Mouse (Mus musculus) heart, embryonic 14.5 days (tissue): ENCODE results near the gene Brinp2. TPM values are rescaled to one million over a fixed set of nuclear protein-coding genes. Genes with fewer than 3 reads are reported as not detected.

Experiments used
- ATAC-seq: fragments of 200-750 bp; cut with Nextera tagmentation; 2 replicates; pipeline ENCODE4 v1.8.0; 2017; ENCODE audit warnings: low read depth, moderate TSS enrichment; ENCODE audit not compliant: insufficient number of reproducible peaks, insufficient read depth, low FRiP score
- H3K27ac ChIP-seq, 2 experiments: fragments of 200-500 bp in 1 of 2; fragments of 300-500 bp in 1 of 2; sonication (generic) in 1 of 2; replicated peaks in 1 of 2; 2 replicates each; pipeline ENCODE4 v1.5.1; 2012 to 2014; ENCODE audit warnings: low read depth in 2 of 2, low read length in 2 of 2, control low read depth in 1 of 2, mild to moderate bottlenecking in 1 of 2, mixed read lengths in 1 of 2; ENCODE audit not compliant: control insufficient read depth in 1 of 2, insufficient read depth in 1 of 2
- H3K27me3 ChIP-seq: fragments of 300-500 bp; sonication (generic); 2 replicates; pipeline ENCODE4 v1.6.1; 2014; ENCODE audit warnings: mild to moderate bottlenecking, low read length, control low read depth; ENCODE audit not compliant: control insufficient read depth, insufficient read depth
- H3K36me3 ChIP-seq: fragments of 300-500 bp; sonication (generic); 2 replicates; pipeline ENCODE4 v1.6.1; 2014; ENCODE audit warnings: mild to moderate bottlenecking, control low read depth, low read length, mixed read lengths; ENCODE audit not compliant: control insufficient read depth, insufficient read depth
- H3K4me1 ChIP-seq, 2 experiments: fragments of 200-500 bp in 1 of 2; fragments of 300-500 bp in 1 of 2; sonication (generic) in 1 of 2; 2 replicates each; pipeline ENCODE4 v1.6.1; 2012 to 2014; ENCODE audit warnings: low read length in 2 of 2, control low read depth in 1 of 2, mixed read lengths in 1 of 2; ENCODE audit not compliant: control insufficient read depth in 2 of 2, insufficient read depth in 2 of 2
- H3K4me2 ChIP-seq: fragments of 300-500 bp; sonication (generic); 2 replicates; pipeline ENCODE4 v1.6.1; 2014; ENCODE audit warnings: mild to moderate bottlenecking, low read length
- H3K4me3 ChIP-seq, 2 experiments: fragments of 200-500 bp in 1 of 2; fragments of 300-500 bp in 1 of 2; sonication (generic) in 1 of 2; 2 replicates each; pipeline ENCODE4 v1.5.1; 2012 to 2014; ENCODE audit warnings: low read length in 2 of 2, mild to moderate bottlenecking in 2 of 2, control low read depth in 1 of 2, low read depth in 1 of 2, moderate library complexity in 1 of 2; ENCODE audit not compliant: control insufficient read depth in 1 of 2, insufficient read depth in 1 of 2
- H3K9ac ChIP-seq: fragments of 300-500 bp; sonication (generic); 2 replicates; pipeline ENCODE4 v1.6.1; 2014; ENCODE audit warnings: mild to moderate bottlenecking, low read length
- H3K9me3 ChIP-seq: fragments of 300-500 bp; sonication (generic); 2 replicates; pipeline ENCODE4 v1.6.1; 2016; ENCODE audit warnings: low read length, control low read depth; ENCODE audit not compliant: control insufficient read depth
- WGBS: fragments of 180-500 bp; shearing (Covaris S2); extraction: QIAGEN DNeasy Blood & Tissue Kit; methylation state at CpG from one replicate; pipeline ENCODE4 v1.1.7; 2014; 5-methylcytosine and 5-hydroxymethylcytosine counted together
- polyA plus RNA-seq: library from polyadenylated mRNA; unstranded; fragments of >200 nt; fragmentation: Nextera tagmentation; extraction: Ambion mirVana; gene quantifications from 2 replicates; pipeline ENCODE4 v1.2.1, GENCODE M21; 2014

The Brinp2 gene
- polyA plus RNA-seq, 1 experiment from 2014 or later: 0.42 TPM

- Histone ChIP-seq H3K4me3 (no peak overlapping the region), H3K27ac (no peak overlapping the region), H3K4me1 (no peaks in the 10 kb centered on the region), H3K27me3 (no peaks in the 10 kb centered on the region), H3K36me3 (no peaks in the 10 kb centered on the region), H3K9me3 (no peaks in the 10 kb centered on the region), H3K4me2 (no peak overlapping the region), H3K9ac (no peak overlapping the region)
- no peak for ATAC-seq
- 72% methylated on average over 2 of the region's 2 CpGs for whole genome bisulfite sequencing
Measured at GRCm38 (mm10) chr1:158239841-158240240, 116.3 kb downstream of the Brinp2 start.

GRCm38 (mm10) chr1:158238722-158239121 is 117.4 kb downstream of the Brinp2 start:
- WGBS: 50% methylated on average over 4 of the region's 4 CpGs
- Histone ChIP-seq H3K27me3 (no peaks in the 10 kb centered on the region), H3K27ac (no peak overlapping the region), H3K9ac (no peak overlapping the region), H3K9me3 (no peaks in the 10 kb centered on the region), H3K36me3 (no peaks in the 10 kb centered on the region), H3K4me1 (no peaks in the 10 kb centered on the region), H3K4me3 (no peak overlapping the region), H3K4me2 (no peak overlapping the region)
- ATAC-seq: no peak

- H3K9ac ChIP-seq: no peak overlapping the region
- ATAC-seq: no peak
- no peak overlapping the region for H3K4me3 ChIP-seq
- no peaks in the 10 kb centered on the region for H3K36me3 ChIP-seq
- H3K27me3 ChIP-seq: no peaks in the 10 kb centered on the region
- no peaks in the 10 kb centered on the region for H3K9me3 ChIP-seq
- 67% methylated on average over 9 of the region's 9 CpGs for WGBS
- no peak overlapping the region for H3K4me2 ChIP-seq
- no peak overlapping the region for H3K27ac ChIP-seq
- H3K4me1 ChIP-seq: no peaks in the 10 kb centered on the region
Measured at GRCm38 (mm10) chr1:158228687-158229224, 127.4 kb downstream of the Brinp2 start.

GRCm38 (mm10) chr1:158227239-158227638 is 128.9 kb downstream of the Brinp2 start:
- H3K4me2 ChIP-seq: no peak overlapping the region
- no peaks in the 10 kb centered on the region for H3K4me1 ChIP-seq
- 41% methylated on average over 2 of the region's 2 CpGs for WGBS
- H3K27ac ChIP-seq: no peak overlapping the region
- H3K9me3 ChIP-seq: no peaks in the 10 kb centered on the region
- H3K9ac ChIP-seq: no peak overlapping the region
- H3K4me3 ChIP-seq: no peak overlapping the region
- no peak for ATAC-seq
- no peaks in the 10 kb centered on the region for H3K27me3 ChIP-seq
- no peaks in the 10 kb centered on the region for H3K36me3 ChIP-seq

- Histone ChIP-seq H3K4me3 (no peak overlapping the region), H3K27ac (no peak overlapping the region), H3K4me2 (no peak overlapping the region), H3K4me1 (no peaks in the 10 kb centered on the region), H3K36me3 (no peaks in the 10 kb centered on the region), H3K9ac (no peak overlapping the region), H3K9me3 (no peaks in the 10 kb centered on the region), H3K27me3 (no peaks in the 10 kb centered on the region)
- ATAC-seq: no peak
- 33% methylated on average over 2 of the region's 2 CpGs for WGBS
Measured at GRCm38 (mm10) chr1:158226689-158227088, 129.4 kb downstream of the Brinp2 start.

GRCm38 (mm10) chr1:158221048-158221447 is 135.1 kb downstream of the Brinp2 start:
- Histone ChIP-seq H3K27me3 (no peaks in the 10 kb centered on the region), H3K4me3 (no peak overlapping the region), H3K36me3 (no peaks in the 10 kb centered on the region), H3K27ac (no peak overlapping the region), H3K4me2 (no peak overlapping the region), H3K9ac (no peak overlapping the region), H3K4me1 (no peaks in the 10 kb centered on the region), H3K9me3 (no peaks in the 10 kb centered on the region)
- no peak for ATAC-seq
- WGBS: 67% methylated on average over 4 of the region's 4 CpGs

GRCm38 (mm10) chr1:158220148-158220547 is 136.0 kb downstream of the Brinp2 start:
- H3K9me3 ChIP-seq: no peaks in the 10 kb centered on the region
- no peak overlapping the region for H3K4me2 ChIP-seq
- H3K27me3 ChIP-seq: no peaks in the 10 kb centered on the region
- no peak overlapping the region for H3K27ac ChIP-seq
- no peak overlapping the region for H3K4me3 ChIP-seq
- no peak for ATAC-seq
- no peaks in the 10 kb centered on the region for H3K4me1 ChIP-seq
- 94% methylated on average over 4 of the region's 4 CpGs for WGBS
- no peaks in the 10 kb centered on the region for H3K36me3 ChIP-seq
- H3K9ac ChIP-seq: no peak overlapping the region

- H3K27ac ChIP-seq: no peak overlapping the region
- H3K4me2 ChIP-seq: no peak overlapping the region
- WGBS: 74% methylated on average over 1 of the region's 1 CpGs
- no peaks in the 10 kb centered on the region for H3K4me1 ChIP-seq
- H3K4me3 ChIP-seq: no peak overlapping the region
- no peak overlapping the region for H3K9ac ChIP-seq
- H3K27me3 ChIP-seq: no peaks in the 10 kb centered on the region
- H3K9me3 ChIP-seq: no peaks in the 10 kb centered on the region
- H3K36me3 ChIP-seq: no peaks in the 10 kb centered on the region
- no peak for ATAC-seq
Measured at GRCm38 (mm10) chr1:158218750-158219149, 137.4 kb downstream of the Brinp2 start.
